Mouse (Mus musculus): Measurements from ENCODE around the gene Sirpa.

Sirpa gene

DNA sequence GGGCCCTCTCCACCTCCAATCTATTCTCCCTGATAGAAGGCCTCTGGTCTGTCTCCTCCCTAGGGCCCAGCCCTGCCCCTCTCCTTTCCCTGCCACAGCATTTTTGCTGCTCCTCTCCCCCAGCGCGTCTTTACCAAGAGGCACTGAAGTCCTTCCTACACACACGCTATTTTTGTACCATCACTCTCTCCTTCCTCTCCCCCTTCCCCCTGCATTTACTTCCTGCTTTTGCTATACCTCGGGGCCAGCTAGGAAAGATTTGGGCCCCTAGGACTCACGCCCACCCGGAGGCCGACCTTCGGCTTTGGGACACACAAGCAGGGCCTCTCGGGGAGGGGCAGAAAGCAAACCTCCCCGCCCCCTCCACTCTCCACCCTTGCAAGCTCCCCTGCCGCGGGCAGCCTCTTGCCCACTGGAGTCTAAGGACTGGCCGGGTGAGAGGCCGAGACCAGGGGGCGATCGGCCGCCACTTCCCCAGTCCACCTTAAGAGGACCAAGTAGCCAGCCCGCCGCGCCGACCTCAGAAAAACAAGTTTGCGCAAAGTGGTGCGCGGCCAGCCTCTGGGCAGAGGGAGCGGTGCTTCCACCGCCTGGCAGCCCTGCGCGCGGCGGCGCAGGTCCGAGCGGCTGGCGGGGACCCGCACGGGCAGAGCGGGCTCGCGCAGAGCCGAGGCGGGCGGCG lies at the start of gene Sirpa:
TSS of gene Sirpa (plus strand) at position 377 of the 682 bp plus-strand sequence.
- DNase-seq (ENCODE audit: low read depth): no peak

- DNase-seq (ENCODE audit: low read depth): no peak
Measured at GRCm38 (mm10) chr2:129544448-129544847, 48.2 kb upstream of the Sirpa start.

DNA sequence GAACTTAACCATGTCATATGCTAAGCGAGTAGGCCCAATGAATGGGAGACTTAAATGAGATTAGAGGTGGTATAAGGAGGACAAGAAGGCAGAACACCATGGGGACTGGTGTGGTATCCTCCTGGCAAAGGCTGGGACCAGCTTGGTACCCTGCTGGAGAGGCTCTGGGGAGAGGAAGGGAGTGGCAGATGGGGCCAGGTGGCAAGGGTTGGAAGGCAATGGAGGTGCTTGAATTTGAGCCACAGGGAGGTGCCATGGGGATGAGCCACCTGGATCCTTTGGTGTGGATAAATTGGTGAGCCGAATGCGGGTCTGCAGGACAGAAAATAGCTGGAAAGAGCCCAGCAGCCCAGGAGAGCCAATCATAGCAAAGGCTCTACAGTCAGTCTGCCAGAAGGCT lies 47.7 kb upstream of the Sirpa start:
- DNase-seq (ENCODE audit: low read depth): no peak

- DNase-seq (ENCODE audit: low read depth): no peak
Measured at GRCm38 (mm10) chr2:129545596-129545995, 47.0 kb upstream of the Sirpa start.

DNA sequence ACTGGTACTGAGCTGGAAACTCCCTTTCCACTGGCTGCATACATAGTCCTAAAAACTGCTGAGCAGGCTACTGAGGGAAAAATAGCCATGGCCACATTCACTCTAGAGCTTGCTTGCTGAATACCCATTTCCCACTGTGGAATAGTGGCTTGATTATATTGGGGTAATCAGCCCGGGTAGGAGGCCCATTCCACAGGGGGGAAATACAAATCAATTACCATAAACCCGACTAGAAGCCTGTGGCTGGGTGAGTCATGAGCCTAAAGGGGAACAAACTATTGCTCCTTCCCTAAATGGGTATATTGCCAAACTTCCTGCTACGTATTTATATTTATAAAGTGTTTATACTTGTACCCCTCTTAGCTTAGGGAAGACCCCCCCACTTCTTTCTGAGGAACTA lies 45.9 kb upstream of the Sirpa start:
- no peak for DNase-seq (ENCODE audit: low read depth)

DNA sequence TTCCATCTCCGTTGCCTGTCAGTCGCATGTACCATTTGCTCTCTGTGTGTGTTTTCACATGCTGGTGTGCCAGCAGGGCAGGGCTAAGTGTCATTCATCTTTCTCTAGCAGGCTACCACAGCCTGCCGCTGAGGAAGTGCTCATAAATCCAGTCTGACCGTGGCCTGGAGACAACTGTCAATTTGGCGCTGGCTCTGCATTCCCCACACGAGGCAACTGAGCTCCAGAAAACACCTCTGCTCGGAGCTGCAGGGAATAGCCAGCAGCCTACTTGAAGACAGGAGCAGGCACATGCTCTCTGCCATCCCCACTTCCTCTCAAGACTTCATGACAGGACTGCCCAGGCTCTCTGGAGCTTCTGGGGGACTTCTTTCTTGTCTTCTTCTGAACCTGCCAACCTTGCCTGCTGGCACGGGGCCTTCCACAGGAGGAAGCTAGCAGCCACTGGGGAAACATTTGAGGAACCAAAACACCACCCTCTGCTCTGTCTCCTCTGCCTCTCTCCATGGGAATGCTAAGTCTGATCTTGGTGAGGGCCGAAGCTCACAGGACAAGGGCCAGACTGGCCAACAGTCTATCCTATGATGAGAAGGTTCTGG lies 43.0 kb upstream of the Sirpa start:
- DNase-seq (ENCODE audit: low read depth): no peak

DNA sequence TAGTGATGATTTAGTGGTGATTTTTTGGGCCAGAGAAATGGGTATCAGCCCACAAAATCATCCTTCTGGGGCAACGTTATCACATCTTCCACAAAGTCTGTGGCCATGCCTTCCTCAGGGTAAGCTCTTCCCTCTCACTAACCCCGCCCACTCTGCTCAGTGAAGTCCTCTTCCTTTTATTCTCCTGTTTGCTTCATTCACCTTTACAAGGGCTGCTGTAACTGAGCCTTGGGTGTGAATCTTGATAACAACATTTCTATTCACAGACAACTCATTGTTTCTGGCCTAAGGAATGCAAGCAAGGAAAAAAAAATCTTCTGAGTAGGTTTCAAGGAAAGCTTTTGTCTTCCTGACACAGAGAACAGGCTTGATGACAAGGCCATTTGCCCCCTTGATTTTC lies 41.9 kb upstream of the Sirpa start:
- DNase-seq (ENCODE audit: low read depth): no peak

DNA sequence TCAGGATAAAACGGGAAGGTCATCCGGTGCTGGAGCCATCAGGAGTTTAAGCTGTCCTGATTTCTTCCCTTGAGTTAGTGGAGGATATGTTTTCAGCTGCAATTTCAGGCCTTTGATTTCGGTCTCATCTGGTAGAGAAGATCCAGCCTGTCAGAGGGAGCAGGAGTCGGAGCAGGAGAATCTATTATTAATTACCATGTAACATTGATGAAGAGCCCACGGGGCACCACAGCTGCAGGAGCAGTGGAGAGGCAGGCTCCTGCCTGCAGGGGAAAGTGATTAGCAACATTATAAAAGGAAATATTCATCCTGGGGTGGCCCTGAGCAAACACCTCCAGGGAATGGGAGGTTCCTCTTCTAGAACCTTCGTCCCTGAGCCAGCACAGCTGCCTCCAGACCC lies 36.6 kb upstream of the Sirpa start:
- no peak for DNase-seq (ENCODE audit: low read depth)

DNA sequence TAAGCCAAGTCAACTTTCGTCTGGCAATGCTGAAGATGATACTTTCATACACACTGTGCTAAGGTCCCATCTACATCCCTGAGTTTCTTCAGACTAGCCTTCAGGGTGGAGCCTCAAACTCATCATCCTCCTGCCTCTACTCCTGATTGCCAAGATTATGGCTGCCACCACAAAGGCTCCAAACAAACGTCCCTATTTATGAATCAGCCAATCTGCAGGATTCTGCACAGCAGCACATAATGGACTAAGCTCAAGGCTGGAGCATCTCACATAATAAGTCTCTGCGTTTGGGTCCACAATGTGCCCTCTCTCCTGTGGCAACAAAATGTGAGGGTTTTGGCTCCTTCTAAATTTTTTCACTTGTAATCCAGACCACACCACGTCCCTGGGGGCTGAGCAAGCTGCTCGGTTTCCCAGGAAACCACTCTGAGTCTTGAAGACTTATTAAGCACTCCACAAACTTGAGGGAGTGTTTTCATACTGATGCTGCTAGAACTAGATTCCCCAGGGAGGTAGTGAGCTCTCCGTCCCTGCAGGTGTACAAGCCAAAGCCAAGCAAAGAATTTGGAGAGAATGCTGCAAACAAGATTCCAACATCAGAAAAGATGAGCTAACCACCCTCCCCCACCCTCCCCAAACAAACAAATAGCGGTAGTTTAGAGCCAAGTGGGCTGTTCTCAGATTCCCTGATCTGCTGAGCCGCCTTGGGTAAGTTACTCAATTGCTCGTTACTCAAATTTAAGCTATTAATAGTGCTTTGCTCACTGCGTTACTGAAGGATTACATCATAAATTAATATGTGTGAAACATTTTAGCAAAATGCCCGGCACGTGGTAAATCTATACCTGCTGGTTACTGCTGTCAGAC lies 34.4 kb upstream of the Sirpa start:
- DNase-seq (ENCODE audit: low read depth): no peak

- no peak for DNase-seq (ENCODE audit: low read depth)
Measured at GRCm38 (mm10) chr2:129558875-129559219, 33.8 kb upstream of the Sirpa start.

DNA sequence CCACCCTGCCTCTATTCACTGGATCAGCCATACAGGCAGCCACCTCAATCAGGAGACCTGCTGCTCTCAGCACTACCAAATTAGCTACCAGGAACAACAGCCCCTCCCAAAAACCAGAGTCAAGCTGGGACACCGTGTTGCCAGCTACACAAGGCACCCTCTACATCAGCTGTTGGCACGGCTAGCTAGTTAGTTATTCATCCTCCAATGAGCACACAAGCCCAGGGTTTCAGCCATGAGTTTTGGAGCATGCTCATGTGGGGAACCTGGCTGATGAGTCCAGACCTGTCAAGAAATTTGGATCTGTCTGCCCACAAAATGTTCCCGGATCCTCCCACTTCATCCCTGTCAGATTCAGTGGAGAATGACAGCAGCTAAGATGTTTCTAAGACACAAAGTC lies 30.8 kb upstream of the Sirpa start:
- DNase-seq (ENCODE audit: low read depth): no peak

DNA sequence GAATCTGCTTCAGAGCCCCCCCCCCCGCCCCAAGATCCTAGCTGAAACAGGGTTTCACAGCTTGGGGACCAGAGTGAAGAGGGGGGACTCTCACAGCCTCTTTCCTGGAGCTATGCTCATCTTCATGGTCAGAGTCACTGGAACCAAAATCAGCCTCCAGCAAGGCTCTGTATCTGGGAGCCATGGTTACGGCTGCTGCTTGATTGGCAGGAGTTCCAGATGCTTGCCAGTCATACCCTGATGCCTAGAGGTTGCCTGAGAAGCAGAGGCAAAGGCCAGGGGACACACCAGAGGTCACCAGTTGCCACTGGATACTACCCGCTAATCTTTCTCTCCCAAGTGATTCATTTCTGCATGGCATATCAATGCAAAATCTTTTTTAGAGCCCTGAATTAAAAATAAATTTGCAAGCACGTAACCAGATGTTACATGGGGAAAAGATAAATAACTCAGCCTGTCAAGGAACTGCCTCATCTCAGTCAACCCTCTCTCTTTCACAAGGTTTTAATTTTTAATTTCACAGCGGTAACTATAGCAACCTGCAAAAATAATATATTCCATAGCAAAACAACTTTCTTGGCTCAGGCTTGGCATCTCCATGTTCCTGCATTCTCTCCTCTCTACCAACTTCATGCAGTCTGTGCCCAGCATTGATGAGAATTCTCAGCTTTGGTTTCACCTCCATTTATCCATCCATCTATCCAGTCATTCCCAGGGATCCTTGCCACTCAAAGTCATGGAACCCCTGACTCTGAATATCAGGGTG lies 28.5 kb upstream of the Sirpa start:
- no peak for DNase-seq (ENCODE audit: low read depth)

- no peak for DNase-seq (ENCODE audit: low read depth)
Measured at GRCm38 (mm10) chr2:129569120-129569519, 23.5 kb upstream of the Sirpa start.

DNA sequence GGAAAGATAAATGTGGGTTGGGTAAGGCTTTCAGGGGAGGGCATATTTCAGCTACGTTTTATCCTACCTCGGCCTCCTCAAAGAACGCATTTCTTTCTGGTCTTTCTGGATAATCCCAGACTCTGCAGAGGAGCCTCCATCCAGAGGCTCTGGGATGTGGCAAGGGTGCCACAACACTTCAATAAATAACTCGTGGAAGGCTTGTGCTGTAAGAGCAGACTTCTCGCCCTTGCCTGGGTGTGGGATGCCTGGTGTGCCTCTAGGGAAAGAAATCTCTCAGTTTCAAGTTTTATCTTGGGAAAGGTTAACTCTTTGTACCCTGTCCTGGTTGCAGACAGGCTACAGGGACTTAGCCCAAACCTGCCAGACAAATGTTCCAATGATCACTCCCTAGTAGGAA lies 23.1 kb upstream of the Sirpa start:
- no peak for DNase-seq (ENCODE audit: low read depth)

DNA sequence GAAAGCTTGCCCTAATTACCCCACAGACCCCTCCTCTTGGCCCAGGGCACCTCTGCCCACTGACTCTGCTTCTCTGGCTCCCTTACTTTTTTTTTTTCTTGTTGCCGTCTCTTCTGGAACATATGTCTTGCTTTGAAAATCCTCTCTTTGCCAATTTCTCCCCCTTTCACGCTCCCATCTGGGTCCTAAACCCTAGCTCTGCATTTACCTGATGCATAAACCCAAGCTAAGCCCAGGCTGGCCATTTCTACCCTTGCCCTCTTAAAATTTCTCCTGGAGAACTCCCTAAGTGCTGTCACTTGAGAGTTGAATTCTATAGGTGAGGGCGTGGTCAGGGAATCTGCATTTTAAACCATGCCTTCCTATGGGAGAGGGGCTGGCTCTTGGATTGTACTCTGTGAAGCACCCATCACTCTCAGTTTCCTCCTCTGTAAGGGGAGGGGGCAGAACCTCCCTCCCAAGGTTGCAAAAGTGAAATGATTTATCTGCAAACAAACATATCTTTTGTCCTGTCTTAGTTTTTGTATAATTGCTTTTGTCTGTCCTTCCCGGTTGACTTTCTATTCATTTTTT lies 18.8 kb upstream of the Sirpa start:
- no peak for DNase-seq (ENCODE audit: low read depth)

DNA sequence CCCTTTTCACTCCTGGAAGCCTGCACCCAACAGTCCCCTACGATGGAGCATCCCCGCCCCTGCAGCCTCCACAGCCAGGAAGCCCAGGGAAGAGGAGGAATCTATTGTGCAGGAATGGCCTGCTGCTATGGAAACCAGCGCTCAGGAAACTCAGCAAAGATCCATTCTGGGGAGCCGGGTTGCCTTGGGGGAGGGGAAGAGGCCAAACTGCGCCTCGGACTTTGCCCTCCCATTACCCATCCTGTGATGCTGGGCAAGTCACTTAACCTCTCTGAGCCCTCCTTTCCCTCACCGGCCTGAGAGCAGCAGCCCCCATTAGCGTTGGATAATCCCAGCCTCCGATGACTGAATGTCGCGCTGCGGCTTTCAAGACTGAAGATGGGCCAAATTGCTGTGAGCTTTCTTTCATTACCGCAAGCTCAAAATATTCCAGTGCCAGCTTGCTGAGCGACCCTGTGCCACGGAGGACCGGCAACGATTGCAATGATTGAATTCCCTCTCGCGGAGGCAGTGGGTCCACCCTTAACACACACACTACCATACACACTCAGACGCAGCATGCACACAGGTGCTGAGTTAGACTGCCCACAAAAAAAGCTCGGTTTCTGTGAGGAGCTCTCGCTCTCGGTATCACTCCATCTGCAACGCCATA lies 18.1 kb upstream of the Sirpa start:
- no peak for DNase-seq (ENCODE audit: low read depth)

- DNase-seq (ENCODE audit: low read depth): no peak
Measured at GRCm38 (mm10) chr2:129575113-129575512, 17.5 kb upstream of the Sirpa start.

- DNase-seq (ENCODE audit: low read depth): no peak
Measured at GRCm38 (mm10) chr2:129576611-129577447, 15.8 kb upstream of the Sirpa start.

DNA sequence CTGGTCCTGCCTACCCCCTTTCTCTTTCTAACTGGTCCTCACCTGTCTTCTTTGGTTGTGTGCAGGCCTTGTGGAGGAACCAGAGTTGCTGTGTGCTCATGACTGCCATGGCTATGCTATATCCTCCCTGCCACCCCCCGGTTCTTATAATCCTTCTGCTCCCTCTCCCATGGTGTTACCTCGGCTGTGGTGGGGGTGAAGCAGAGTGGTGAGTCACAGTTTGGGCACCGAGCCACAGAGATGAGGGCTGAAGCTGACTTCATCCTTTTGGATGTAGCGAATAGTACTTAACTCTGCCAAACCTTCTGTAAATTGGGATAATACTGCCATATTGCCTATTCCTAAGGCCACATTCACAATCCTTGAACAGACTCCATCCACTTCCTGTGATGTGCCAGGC lies 12.0 kb upstream of the Sirpa start:
- DNase-seq (ENCODE audit: low read depth): no peak

DNA sequence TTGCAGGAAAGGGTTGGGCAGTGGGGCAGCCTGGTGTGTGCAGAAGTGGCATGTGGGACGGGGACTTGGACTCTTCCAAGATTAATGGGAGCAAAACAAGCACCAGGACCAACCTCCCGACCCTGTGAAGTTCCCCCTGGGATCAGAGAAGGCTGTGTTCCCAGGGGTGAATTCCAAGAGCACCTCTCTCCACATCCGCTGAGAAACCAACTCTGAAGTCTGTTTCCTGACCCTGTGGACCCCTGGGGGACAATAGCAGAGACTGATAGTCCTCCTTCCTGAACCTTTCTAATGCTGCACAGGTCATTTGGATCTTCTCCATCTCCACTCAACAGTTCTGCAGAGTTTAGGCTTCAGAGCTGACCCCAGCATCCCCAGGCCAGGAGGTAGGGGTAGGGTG lies 10.8 kb upstream of the Sirpa start:
- DNase-seq (ENCODE audit: low read depth): no peak

- DNase-seq (ENCODE audit: low read depth): no peak
Measured at GRCm38 (mm10) chr2:129582261-129582660, 10.4 kb upstream of the Sirpa start.
